Mouse (Mus musculus) lung, embryonic 15.5 days (tissue): ENCODE measurements around the gene Exph5. TPM values are rescaled to one million over a fixed set of nuclear protein-coding genes. Genes with fewer than 3 reads are reported as not detected.

Experiments
- ATAC-seq: fragments of 200-750 bp; cut with Nextera tagmentation; 2 replicates; pipeline ENCODE4 v1.8.0; 2017; ENCODE audit warnings: moderate number of reproducible peaks, borderline replicate concordance; ENCODE audit not compliant: low FRiP score, low TSS enrichment; ENCODE audit errors: extremely low read depth
- H3K27ac ChIP-seq: fragments of 300-500 bp; sonication (generic); 2 replicates; pipeline ENCODE4 v1.5.1; 2015; ENCODE audit warnings: moderate library complexity, mild to moderate bottlenecking, inconsistent platforms
- H3K27me3 ChIP-seq: fragments of 300-500 bp; sonication (generic); 2 replicates; pipeline ENCODE4 v1.6.1; 2015; ENCODE audit warnings: inconsistent platforms
- H3K36me3 ChIP-seq: fragments of 300-500 bp; sonication (generic); 2 replicates; pipeline ENCODE4 v1.6.1; 2015; ENCODE audit warnings: inconsistent platforms
- H3K4me1 ChIP-seq: fragments of 300-500 bp; sonication (generic); 2 replicates; pipeline ENCODE4 v1.6.1; 2015; ENCODE audit warnings: inconsistent platforms
- H3K4me2 ChIP-seq: fragments of 300-500 bp; sonication (generic); 2 replicates; pipeline ENCODE4 v1.6.1; 2015; ENCODE audit warnings: inconsistent platforms, mild to moderate bottlenecking, moderate library complexity
- H3K4me3 ChIP-seq: fragments of 300-500 bp; sonication (generic); 2 replicates; pipeline ENCODE4 v1.5.1; 2015; ENCODE audit warnings: mild to moderate bottlenecking, inconsistent platforms
- H3K9ac ChIP-seq: fragments of 300-500 bp; sonication (generic); 2 replicates; pipeline ENCODE4 v1.6.1; 2015; ENCODE audit warnings: inconsistent platforms
- H3K9me3 ChIP-seq: fragments of 300-500 bp; sonication (generic); 2 replicates; pipeline ENCODE4 v1.6.1; 2016; ENCODE audit warnings: inconsistent platforms
- WGBS: fragments of 180-500 bp; shearing (Covaris S2); methylation state at CpG from one replicate; pipeline ENCODE4 v1.1.7; 2015; 5-methylcytosine and 5-hydroxymethylcytosine counted together
- polyA plus RNA-seq: library from polyadenylated mRNA; unstranded; fragments of >200 nt; fragmentation: Nextera tagmentation; extraction: Ambion mirVana; gene quantifications from 2 replicates; pipeline ENCODE4 v1.2.1, GENCODE M21; 2015

Exph5 gene
- polyA plus RNA-seq, 1 experiment from 2014 or later = 7.0 TPM

DNA sequence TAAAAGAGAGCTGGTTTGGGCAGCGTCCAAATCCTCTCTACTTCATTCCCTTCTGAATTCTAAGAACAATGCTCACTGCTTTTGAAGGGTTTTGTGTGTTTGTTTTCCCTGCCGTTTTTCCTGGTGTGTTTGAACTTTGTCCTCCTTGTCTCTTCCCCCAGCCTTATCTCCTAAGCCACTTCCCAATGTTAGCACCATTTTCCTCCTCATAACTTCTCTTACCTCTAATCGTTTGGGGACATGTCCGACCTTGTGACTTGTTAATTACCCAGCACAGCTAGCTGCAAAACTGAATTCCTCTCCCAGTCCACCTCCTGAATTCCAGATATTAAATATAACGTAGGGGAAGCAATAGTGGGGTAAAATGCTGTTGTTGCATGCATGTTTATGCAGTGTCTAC is 76.1 kb downstream of the Exph5 start:
- Histone ChIP-seq H3K27ac (no peak overlapping the region), H3K36me3 (peaks cover 4% of the 10 kb centered on the region; the same call in 1 of the 2 replicates), H3K4me3 (no peak overlapping the region), H3K4me1 (peaks cover 8% of the 10 kb centered on the region), H3K9me3 (no peaks in the 10 kb centered on the region), H3K4me2 (no peak overlapping the region), H3K9ac (no peak overlapping the region), H3K27me3 (no peaks in the 10 kb centered on the region)
- ATAC-seq = no peak
- 26% methylated on average over 5 of the region's 5 CpGs for WGBS

GRCm38 (mm10) chr9:53378171-53378570 is 76.7 kb downstream of the Exph5 start:
- no peaks in the 10 kb centered on the region; the same call in 1 of the 2 replicates for H3K36me3 ChIP-seq
- H3K4me2 ChIP-seq = no peak overlapping the region
- H3K27me3 ChIP-seq = no peaks in the 10 kb centered on the region
- no peak for ATAC-seq
- peaks cover 14% of the 10 kb centered on the region for H3K4me1 ChIP-seq
- H3K9me3 ChIP-seq = no peaks in the 10 kb centered on the region
- 62% methylated on average over 3 of the region's 3 CpGs for WGBS
- H3K9ac ChIP-seq = no peak overlapping the region
- H3K4me3 ChIP-seq = no peak overlapping the region
- H3K27ac ChIP-seq = no peak overlapping the region

DNA sequence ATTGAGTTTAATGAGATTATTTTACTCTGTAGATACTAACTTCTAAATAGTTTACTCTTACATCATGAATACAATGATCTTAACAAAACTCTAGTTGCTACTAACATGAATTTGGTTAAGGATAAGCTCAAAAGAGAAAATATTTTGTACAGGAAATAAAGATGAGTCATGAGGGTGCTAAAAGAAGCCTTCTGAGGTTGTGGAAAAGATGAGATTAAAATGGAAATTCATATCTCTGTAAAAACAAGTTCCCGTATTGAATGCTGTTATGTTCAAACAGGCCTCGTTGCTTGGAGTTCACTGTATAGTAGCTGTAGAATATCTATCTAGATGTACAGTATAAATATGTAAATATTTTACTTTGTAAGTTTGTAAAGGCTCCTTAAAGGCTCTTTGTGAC is 79.1 kb downstream of the Exph5 start:
- no peaks in the 10 kb centered on the region for H3K27me3 ChIP-seq
- H3K4me3 ChIP-seq = no peak overlapping the region
- H3K9ac ChIP-seq = no peak overlapping the region
- no peak for ATAC-seq
- H3K27ac ChIP-seq = no peak overlapping the region
- H3K4me1 ChIP-seq = peaks cover 22% of the 10 kb centered on the region
- H3K36me3 ChIP-seq = no peaks in the 10 kb centered on the region; the same call in 1 of the 2 replicates
- H3K4me2 ChIP-seq = no peak overlapping the region
- no peaks in the 10 kb centered on the region for H3K9me3 ChIP-seq
- 57% methylated on average over 2 of the region's 2 CpGs for WGBS

DNA sequence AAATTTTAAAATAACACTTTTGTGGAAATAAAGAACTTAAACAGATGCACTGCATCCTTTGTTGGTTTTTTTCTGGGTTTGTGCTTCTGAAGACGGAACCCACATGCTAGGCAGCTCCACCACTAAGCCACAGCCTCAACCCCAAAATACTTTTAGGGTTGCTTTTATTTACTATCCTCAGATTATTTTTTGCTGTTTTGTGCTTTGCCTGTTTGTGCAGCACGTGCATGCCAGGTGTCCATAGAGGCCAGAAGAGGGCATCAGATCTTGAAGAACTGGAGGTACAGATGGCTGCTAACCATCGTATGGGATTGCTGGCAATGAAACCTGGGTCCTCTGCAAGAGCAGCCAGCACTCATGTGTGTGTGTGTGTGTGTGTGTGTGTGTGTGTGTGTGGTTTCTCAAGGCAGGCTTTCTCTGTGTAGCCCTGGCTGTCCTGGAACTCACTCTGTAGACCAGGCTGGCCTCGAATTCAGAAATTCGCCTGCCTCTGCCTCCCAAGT is 79.7 kb downstream of the Exph5 start:
- no peaks in the 10 kb centered on the region for H3K9me3 ChIP-seq
- H3K4me3 ChIP-seq = no peak overlapping the region
- H3K4me1 ChIP-seq = peaks cover 24% of the 10 kb centered on the region
- H3K27me3 ChIP-seq = no peaks in the 10 kb centered on the region
- 80% methylated on average over 5 of the region's 5 CpGs for WGBS
- no peak overlapping the region for H3K9ac ChIP-seq
- no peak overlapping the region for H3K27ac ChIP-seq
- H3K36me3 ChIP-seq = no peaks in the 10 kb centered on the region; the same call in 1 of the 2 replicates
- ATAC-seq = no peak
- no peak overlapping the region for H3K4me2 ChIP-seq

DNA sequence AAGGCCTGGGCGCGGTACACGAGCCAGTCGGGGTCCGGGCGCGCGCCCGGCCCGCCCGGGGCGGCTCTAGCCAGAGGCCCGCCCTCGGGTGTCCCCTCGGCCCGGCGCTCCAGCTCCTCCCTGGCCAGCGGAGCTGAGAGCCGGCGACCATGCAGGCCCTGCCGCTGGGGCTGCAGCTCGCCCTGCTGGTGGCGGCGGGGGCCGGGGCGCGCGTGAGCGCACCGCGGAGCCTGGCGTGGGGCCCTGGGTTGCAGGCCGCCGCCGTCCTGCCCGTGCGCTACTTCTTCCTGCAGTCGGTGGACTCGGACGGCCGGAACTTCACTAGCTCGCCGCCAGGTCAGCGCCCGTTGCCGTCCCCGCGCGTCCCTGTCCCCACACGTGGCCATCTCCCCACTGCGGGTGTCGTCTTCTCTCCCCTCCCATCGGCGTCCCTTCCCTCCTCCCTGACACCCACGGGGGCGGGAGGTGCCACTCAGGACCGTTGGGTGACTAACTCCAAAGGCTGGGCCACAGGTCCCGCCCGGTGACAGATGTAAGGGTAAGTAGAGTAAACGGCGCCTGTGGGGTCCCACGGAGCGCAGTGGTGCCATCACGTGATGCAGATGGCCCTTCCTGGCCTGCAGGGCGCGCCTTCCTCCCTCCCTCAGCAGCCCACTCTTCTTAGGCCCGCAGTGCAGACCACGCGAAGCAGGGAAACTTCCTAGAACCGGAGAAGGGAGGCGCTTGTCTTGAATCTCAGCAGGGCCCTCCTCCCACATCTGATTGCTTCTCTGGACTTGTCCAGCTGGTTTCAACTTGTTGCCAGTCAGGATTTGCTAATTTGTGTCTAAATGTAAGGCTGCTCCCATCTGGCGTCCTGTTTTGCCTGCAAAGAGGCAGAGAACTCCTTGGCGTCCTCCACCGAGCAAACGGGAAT is 82.7 kb downstream of the Exph5 start, which contains the start of gene Kdelc2:
Gene Kdelc2 (plus strand): TSS at position 75 of the 916 bp plus-strand sequence.
- H3K36me3 ChIP-seq = peaks cover 8% of the 10 kb centered on the region
- H3K4me2 ChIP-seq = peak within 1 kb of the TSS; percentile 68
- peak within 1 kb of the TSS; percentile 98 for H3K27ac ChIP-seq
- ATAC-seq = peak; percentile 97
- H3K4me1 ChIP-seq = peaks cover 20% of the 10 kb centered on the region
- no peaks in the 10 kb centered on the region for H3K27me3 ChIP-seq
- H3K9ac ChIP-seq = peak within 1 kb of the TSS; percentile 78
- H3K9me3 ChIP-seq = no peaks in the 10 kb centered on the region
- H3K4me3 ChIP-seq = peak within 1 kb of the TSS; percentile 53
- WGBS = under 1% methylated on average over 70 of the region's 75 CpGs

DNA sequence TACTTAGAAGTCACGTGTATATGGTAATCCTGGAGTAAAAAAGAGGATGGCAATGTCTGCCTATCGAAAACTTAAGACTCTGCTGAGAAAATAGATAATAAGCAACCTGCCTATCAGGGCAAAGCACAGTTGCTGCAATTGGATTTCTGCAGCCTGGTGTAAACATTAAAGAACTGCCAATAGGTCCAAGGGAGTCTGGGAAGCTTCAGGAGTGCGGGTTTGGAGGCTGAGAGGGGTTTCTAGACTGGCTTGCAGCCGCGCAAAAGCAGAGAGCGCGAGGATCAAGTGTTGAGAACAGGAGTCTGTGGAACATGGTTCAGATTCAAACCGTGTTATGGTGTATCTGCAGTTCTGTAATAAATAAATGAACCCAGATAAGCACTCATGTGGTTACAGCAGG is 83.4 kb downstream of the Exph5 start:
- Histone ChIP-seq H3K27ac (peak overlapping the region; percentile 98), H3K36me3 (peaks cover 12% of the 10 kb centered on the region), H3K27me3 (no peaks in the 10 kb centered on the region), H3K4me1 (peaks cover 20% of the 10 kb centered on the region), H3K4me3 (peak overlapping the region; percentile 53), H3K9ac (peak overlapping the region; percentile 78), H3K4me2 (peak overlapping the region; percentile 68), H3K9me3 (no peaks in the 10 kb centered on the region)
- WGBS = 3% methylated on average over 8 of the region's 8 CpGs
- ATAC-seq = peak; percentile 12

DNA sequence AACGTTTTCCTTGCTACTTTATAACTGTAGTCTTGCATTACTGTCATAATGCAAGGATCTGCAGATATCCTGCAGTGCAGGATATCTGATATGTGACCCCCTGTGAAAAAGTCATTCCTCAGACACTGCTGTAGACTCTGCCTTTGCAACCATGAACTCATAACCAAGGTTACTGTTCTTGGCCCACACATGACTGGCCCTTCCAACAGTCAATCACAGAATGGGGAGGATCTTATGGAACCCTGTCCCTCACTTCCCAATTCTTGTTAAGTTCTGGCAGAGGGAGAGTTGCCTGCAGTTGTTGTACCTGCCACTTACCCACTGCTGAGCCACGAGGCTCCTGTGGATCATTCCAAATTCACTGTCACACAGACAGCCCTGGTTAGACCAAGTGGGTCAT is 86.0 kb downstream of the Exph5 start:
- ATAC-seq = no peak
- Histone ChIP-seq H3K4me2 (no peak overlapping the region), H3K27me3 (no peaks in the 10 kb centered on the region), H3K27ac (no peak overlapping the region), H3K9me3 (no peaks in the 10 kb centered on the region), H3K36me3 (peaks cover 21% of the 10 kb centered on the region), H3K4me3 (no peak overlapping the region), H3K9ac (no peak overlapping the region), H3K4me1 (peaks cover 17% of the 10 kb centered on the region)
- WGBS = 62% methylated on average over 2 of the region's 2 CpGs

DNA sequence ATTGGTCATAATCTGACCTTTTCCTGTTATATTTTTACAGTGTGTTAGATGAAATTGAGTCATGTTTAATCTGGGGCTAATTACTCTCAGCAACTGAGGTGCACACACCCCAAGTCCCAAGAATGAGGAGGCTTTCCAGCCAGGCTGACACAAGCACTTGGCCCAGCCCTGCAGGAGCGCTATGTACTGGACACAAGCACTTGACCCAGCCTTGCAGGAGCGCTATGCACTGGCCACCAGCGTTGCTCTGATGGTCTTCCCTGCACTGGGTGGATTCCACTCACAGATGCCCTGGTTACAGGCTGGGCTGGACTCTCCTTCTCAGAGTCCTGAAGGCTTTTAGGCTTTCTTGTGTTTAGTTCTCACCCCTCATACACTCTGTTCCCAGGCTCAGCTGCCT is 87.6 kb downstream of the Exph5 start:
- 80% methylated on average over 3 of the region's 3 CpGs for WGBS
- ATAC-seq = no peak
- Histone ChIP-seq H3K4me2 (no peak overlapping the region), H3K4me1 (peaks cover 8% of the 10 kb centered on the region; the same call in 1 of the 2 replicates), H3K36me3 (peaks cover 24% of the 10 kb centered on the region), H3K27ac (no peak overlapping the region), H3K9me3 (no peaks in the 10 kb centered on the region), H3K9ac (no peak overlapping the region), H3K27me3 (no peaks in the 10 kb centered on the region), H3K4me3 (no peak overlapping the region)

DNA sequence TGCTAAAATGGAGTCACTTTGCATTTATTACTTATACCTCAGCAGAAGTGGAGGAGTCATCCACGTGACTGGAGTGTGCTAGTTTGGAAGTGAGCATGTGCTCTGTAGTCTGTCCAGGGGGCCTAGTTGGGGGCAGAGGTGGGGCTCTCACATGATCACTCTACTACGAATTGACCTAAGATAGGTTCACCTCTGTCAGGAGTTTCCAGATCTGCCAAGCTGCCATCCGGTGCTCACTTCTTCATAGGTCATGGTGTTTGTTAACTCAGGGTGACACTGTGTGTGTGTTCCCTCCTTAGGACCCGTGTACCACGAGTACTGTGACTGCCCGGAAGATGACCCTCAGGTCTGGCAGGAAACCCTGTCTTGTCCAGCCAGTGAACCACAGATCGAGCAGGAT is 88.7 kb downstream of the Exph5 start:
- Histone ChIP-seq H3K4me1 (peaks cover 7% of the 10 kb centered on the region; the same call in 1 of the 2 replicates), H3K4me2 (no peak overlapping the region), H3K27me3 (no peaks in the 10 kb centered on the region), H3K36me3 (peaks cover 24% of the 10 kb centered on the region), H3K9me3 (no peaks in the 10 kb centered on the region), H3K4me3 (no peak overlapping the region), H3K9ac (no peak overlapping the region), H3K27ac (no peak overlapping the region)
- 57% methylated on average over 7 of the region's 7 CpGs for WGBS
- ATAC-seq = no peak

DNA sequence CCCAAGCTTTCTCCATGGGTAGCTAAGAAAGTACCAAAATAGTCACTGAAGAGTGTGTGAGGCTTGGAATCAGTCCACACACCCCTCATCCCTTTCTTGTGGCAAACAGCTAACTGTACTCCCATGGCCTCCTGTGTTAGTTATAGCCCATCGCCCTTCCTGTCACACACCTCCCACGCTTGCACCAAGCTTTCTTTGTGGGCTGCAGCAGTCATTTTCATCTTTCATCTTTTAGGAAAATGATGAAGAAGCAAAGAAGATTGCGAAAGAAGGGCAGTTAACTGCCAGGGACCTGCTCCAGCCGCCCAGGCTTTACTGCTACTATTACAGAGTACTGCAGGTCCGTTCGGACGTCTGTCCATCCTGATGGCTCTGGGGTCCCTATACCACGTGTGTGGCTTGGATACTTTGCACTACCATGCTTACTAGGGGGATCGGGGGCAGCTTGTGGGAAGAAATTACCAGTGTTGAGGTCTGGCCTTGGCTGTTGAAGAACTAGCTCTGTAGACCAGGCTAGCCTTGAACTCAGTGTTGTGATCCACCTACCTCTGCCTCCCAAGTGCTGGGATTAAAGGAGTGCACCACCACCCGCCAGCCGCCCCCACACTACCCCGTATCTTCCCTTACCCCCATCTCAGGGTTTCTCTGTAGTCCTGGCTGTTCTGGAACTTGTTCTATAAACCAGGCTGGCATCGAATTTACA is 96.4 kb downstream of the Exph5 start:
- WGBS = 72% methylated on average over 13 of the region's 13 CpGs
- no peak overlapping the region for H3K4me2 ChIP-seq
- no peak overlapping the region for H3K9ac ChIP-seq
- H3K4me1 ChIP-seq = peaks cover 11% of the 10 kb centered on the region; the same call in 1 of the 2 replicates
- peak; percentile 27; the same call in 1 of the 2 replicates for ATAC-seq
- no peaks in the 10 kb centered on the region for H3K9me3 ChIP-seq
- peaks cover 17% of the 10 kb centered on the region; the same call in 1 of the 2 replicates for H3K36me3 ChIP-seq
- no peak overlapping the region for H3K27ac ChIP-seq
- H3K27me3 ChIP-seq = no peaks in the 10 kb centered on the region
- H3K4me3 ChIP-seq = no peak overlapping the region

GRCm38 (mm10) chr9:53398388-53398700 is 96.9 kb downstream of the Exph5 start:
- Histone ChIP-seq H3K4me3 (no peak overlapping the region), H3K27ac (no peak overlapping the region), H3K27me3 (no peaks in the 10 kb centered on the region), H3K4me1 (peaks cover 16% of the 10 kb centered on the region; the same call in 1 of the 2 replicates), H3K4me2 (no peak overlapping the region), H3K9me3 (no peaks in the 10 kb centered on the region), H3K9ac (no peak overlapping the region), H3K36me3 (peaks cover 14% of the 10 kb centered on the region; the same call in 1 of the 2 replicates)
- WGBS = 11% methylated on average over 5 of the region's 5 CpGs
- no peak for ATAC-seq

- no peak for ATAC-seq
- peaks cover 14% of the 10 kb centered on the region; the same call in 1 of the 2 replicates for H3K36me3 ChIP-seq
- no peak overlapping the region for H3K9ac ChIP-seq
- no peak overlapping the region for H3K4me2 ChIP-seq
- H3K9me3 ChIP-seq = no peaks in the 10 kb centered on the region
- WGBS = 97% methylated on average over 8 of the region's 8 CpGs
- peaks cover 20% of the 10 kb centered on the region; the same call in 1 of the 2 replicates for H3K4me1 ChIP-seq
- H3K27me3 ChIP-seq = no peaks in the 10 kb centered on the region
- no peak overlapping the region for H3K27ac ChIP-seq
- no peak overlapping the region for H3K4me3 ChIP-seq
Observed at GRCm38 (mm10) chr9:53399537-53399936, 98.1 kb downstream of the Exph5 start.
